Mouse (Mus musculus) lung, postnatal 10 days (tissue): ENCODE measurements around the gene Kif5a.
"Not testable (repeated sequence)": the region's sequence is repeated elsewhere in the genome, so short reads cannot be mapped to it uniquely, and the experiment has no call there.

Experiments
- DNase-seq: peaks from one replicate; pipeline ENCODE4 v3.0.0; 2021

The Kif5a gene

GRCm38 (mm10) chr10:127211414-127211854, 51.7 kb downstream of the Kif5a start, which contains the start of gene Pip4k2c:
Gene Pip4k2c, minus strand, starts transcription at chr10:127211585.
- peak; percentile 91 for DNase-seq

- peak; percentile 53 for DNase-seq
These were observed 52.2 kb downstream of the Kif5a start for GRCm38 (mm10) chr10:127210961-127211405.

GRCm38 (mm10) chr10:127209928-127210570, 53.1 kb downstream of the Kif5a start:
- DNase-seq, result no peak

- no peak for DNase-seq
These were observed 54.2 kb downstream of the Kif5a start for GRCm38 (mm10) chr10:127208921-127209320.

- no peak for DNase-seq
These were observed 57.8 kb downstream of the Kif5a start for GRCm38 (mm10) chr10:127205373-127205772.

GRCm38 (mm10) chr10:127204589-127204988, 58.6 kb downstream of the Kif5a start:
- no peak for DNase-seq

- no peak for DNase-seq
These were observed 60.0 kb downstream of the Kif5a start for GRCm38 (mm10) chr10:127203106-127203505.

GRCm38 (mm10) chr10:127200279-127200678, 62.9 kb downstream of the Kif5a start:
- no peak for DNase-seq

GRCm38 (mm10) chr10:127199474-127199873, 63.7 kb downstream of the Kif5a start:
- DNase-seq, result no peak

GRCm38 (mm10) chr10:127199068-127199467, 64.1 kb downstream of the Kif5a start:
- DNase-seq, result no peak

GRCm38 (mm10) chr10:127198492-127198891, 64.7 kb downstream of the Kif5a start:
- no peak for DNase-seq

- no peak for DNase-seq
These were observed 65.5 kb downstream of the Kif5a start for GRCm38 (mm10) chr10:127197505-127198110.

GRCm38 (mm10) chr10:127197104-127197503, 66.0 kb downstream of the Kif5a start:
- no peak for DNase-seq

GRCm38 (mm10) chr10:127196392-127196791, 66.8 kb downstream of the Kif5a start:
- DNase-seq, result peak; percentile 90

GRCm38 (mm10) chr10:127195328-127196129, 67.6 kb downstream of the Kif5a start, which contains the start of gene Dtx3:
Gene Dtx3, minus strand, starts transcription at chr10:127195728.
- DNase-seq, result peak; percentile 52

- peak; percentile 87 for DNase-seq
These were observed 68.5 kb downstream of the Kif5a start for GRCm38 (mm10) chr10:127194428-127195327.

- no peak for DNase-seq
These were observed 70.1 kb downstream of the Kif5a start for GRCm38 (mm10) chr10:127193011-127193410.

- DNase-seq, result not testable (repeated sequence)
These were observed 71.2 kb downstream of the Kif5a start for GRCm38 (mm10) chr10:127192057-127192328.

- no peak for DNase-seq
These were observed 71.7 kb downstream of the Kif5a start for GRCm38 (mm10) chr10:127191191-127192056.

GRCm38 (mm10) chr10:127190398-127191190, 72.6 kb downstream of the Kif5a start:
- DNase-seq, result no peak
